Mouse (Mus musculus): ENCODE measurements around the gene Serpinf2.

Gene Serpinf2

DNA sequence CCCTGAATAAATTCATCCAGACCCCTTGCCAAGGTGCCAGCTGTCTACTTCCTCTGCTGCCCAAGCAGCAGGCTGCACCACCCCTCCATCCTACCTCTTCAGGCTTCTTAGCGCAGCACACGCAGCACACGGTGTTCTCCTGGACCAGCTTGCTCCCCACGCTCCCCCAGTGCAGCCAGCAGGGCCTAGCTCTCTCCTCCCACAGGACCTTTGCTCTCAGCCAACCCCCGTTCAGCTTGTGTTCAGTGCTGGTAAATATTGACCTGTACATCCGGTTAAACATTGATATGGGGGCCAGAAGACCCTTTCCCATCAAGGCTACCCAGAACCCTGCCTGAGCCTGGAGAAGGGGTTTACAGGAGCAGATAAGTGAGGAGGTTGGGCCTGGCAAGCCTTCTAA lies at the start of gene Serpinf2:
Serpinf2 (minus strand) TSS at position 229 of the 400 bp plus-strand sequence.
- peak; percentile 70 for DNase-seq

DNA sequence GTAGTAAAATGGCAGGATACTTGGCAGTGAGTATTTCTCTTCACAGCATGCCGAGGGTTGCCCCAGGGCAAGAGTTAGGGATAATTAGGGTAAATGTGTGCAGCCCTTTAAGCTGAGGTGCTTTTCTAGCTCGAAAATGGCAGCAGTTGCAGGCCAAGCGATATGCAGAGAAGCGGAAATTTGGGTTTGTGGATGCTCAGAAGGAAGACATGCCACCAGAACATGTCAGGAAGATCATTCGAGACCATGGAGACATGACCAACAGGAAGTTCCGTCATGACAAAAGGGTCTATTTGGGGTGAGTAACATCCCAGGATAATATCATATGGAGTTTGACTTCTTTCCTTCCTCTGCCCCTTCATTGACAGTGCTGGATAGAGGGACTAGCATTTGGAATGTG lies 48.1 kb upstream of the Serpinf2 start:
- no peak for DNase-seq

DNA sequence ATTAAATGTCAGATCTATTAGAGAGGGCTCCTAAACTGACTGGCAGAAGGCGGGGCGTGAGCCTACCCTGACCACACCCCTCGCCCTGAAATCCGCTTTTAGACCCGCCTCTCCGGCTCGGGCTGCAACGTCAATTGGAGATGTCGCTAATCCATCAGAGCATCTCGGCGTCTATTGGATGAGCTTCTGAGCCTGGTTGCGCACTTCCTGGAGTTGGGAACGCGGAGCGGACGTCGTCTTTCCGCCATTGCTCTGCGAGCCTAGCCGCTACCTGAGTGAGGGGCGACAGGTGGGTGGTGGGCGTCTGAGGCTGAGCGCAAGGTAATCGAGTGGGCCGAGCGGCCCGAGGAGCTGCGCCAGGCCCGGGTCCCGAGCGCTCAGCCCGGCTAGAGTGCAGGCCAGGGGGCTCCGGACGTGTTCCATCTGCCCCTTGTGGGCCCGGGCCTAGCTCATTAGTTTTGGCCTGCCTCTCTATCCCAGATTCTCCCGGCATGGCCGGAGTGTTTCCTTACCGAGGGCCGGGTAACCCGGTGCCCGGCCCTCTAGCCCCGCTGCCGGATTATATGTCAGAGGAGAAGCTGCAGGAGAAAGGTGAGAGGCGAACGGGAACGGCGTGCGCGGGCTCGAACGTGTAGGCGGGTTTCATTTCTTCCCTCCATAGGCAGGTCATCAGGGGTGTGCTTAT lies 47.4 kb upstream of the Serpinf2 start, which contains the start of gene Prpf8:
Prpf8 (plus strand) TSS at position 216 of the 685 bp plus-strand sequence.
- peak; percentile 98 for DNase-seq

DNA sequence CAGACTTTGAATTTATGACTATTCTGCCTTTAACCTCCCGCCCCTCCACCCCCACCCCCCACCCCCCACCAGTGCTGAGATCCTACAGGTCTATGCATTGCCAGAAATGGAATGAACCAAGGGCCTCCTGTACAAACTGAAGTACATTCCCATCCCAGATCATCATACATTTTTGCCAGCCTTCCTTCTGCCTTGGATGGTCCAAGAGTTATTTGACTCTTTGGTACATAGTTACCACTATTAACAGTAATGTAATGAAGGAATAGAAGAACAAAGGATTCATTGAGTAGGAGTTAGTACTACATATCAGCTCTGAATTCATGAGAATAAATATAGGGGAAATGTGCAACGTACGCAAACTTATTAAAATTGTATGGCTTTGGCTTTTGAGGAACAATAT lies 46.8 kb upstream of the Serpinf2 start:
- no peak for DNase-seq

DNA sequence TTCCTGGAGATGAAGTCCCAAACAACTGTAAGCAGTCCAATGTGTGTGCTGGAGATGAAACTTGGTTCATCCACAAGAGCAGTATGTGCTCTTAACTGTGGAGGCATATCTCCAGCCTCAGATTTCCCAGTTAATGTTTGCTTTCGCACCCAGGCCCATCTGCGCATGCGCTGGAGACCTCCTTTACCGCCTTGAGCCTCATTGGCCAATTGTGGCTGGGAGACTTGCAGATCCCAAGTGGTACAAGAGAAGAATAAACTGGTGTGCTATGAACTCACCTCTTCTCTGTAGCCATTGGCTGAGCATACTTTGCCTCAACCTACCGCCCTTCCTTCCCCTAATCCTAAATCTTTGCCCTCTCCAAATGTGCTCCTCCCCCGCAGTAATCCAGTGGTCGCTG lies 34.0 kb upstream of the Serpinf2 start:
- DNase-seq = no peak

DNA sequence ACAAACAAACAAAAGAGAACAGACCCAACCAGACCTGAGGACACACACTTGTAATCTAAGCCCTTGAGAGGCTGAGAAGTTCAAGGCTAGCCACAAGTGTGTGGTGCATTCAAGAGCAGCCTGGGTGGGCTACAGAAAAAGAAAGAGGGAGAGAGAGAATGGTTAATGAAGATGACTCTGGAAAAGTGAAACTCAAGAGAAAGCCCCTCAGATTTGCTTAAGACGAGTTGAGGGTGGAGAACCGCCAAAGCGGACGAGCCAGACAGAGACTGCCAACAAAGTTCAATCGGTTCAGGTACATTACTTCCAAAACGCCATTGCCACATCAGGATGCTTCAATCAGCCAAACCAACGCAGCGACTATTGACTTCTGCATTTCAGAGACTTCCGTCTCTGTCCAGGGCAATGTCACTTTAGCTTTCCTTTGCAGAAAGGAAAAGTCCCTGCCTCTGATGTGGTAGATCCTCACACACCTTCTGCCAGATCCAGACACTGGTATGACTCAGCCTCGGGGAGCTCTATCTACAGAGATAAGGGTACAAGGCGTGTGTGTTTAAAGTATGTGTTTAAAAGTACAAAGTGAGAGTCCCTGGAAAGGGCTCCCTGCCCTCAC lies 33.2 kb upstream of the Serpinf2 start:
- DNase-seq = no peak

DNA sequence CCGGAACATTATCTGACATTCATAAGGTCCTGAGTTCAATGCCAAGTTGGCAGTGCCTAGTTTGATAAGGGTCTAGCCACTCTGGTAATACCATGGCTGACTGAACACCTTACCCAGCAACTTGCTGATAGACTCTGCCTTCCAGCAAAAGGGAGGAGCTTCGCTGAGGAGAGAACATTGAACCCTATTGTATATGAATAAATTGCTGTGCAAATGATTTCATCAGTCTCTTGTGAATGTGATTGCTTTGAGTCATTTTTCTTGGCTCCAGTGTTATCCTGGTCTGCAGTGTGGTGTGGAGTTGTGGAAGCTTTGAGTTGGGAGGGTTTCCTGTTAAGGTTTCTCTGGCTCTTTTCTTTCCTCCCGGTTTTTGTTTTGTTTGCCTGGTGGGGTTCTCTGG lies 31.3 kb upstream of the Serpinf2 start:
- no peak for DNase-seq

DNA sequence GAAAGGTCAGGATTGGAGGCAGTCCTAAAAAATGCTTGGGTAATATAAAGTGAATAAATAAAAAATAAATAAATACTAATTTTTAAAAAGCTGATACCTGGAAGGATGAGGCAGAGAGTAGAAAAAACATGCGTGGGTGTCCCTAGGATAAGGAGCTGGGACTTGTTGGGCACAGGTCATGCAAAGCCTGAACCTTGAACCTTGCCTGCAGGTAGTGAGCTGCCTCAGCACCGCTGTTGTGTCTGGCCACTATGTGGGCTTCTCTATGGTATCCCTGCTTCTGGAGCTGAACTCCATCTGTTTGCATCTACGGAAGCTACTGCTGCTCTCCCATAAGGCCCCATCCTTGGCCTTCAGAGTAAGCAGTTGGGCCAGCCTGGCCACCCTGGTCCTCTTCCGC lies 29.9 kb upstream of the Serpinf2 start:
- peak; percentile 6 for DNase-seq

DNA sequence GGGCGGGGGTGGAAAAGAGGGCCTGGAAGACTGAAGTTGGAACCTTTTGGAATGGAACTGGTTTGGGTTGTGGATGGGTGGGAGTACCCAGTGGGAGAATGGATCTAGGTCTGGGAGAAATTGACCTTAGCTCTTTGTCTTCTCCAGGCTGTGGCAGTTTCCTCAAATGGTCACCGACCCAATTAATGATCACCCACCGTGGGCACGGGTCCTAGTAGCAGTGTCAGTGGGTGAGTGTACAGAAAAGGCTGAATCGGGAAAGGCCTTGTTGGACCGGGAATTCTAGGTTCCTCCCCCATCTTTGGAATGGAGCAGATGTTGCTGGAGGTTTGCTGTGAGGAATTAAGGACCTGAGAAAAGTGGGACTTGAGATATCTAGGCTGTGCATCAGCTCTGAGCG lies 29.0 kb upstream of the Serpinf2 start:
- DNase-seq = no peak

DNA sequence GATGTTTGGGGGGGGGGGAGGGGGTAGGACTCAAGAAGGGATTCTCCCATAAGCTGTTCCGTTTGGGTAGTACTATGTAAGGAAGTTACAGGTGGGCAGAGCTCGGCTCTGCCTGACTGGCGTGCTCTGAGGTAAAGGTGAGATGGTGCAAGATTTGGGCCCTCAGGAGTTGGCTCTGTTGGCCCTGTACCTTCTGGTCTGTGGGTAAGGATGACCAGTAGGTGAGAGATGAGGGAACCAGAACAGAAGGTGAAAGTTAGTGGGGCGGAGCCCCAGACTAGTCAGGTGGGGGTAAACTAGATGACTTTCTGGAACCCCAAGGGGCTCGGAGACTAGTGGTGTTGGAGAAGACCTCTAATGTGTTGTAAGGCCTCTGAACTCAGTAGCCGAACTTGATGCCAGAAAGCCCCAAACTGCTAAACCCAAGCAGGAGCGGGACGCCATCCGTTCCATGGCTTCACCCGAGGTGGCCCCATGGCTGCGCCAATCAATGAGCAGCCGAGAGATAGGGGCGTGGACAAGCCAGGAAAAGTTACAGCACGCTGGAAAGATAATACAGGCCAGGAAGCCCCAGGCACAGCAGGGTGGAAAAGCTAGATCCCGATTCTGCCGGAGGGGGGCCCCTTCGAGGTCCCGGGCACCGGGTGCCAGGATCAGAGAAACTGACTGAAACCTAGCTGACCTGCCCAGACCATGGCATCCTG lies 28.3 kb upstream of the Serpinf2 start:
- DNase-seq = peak; percentile 61

DNA sequence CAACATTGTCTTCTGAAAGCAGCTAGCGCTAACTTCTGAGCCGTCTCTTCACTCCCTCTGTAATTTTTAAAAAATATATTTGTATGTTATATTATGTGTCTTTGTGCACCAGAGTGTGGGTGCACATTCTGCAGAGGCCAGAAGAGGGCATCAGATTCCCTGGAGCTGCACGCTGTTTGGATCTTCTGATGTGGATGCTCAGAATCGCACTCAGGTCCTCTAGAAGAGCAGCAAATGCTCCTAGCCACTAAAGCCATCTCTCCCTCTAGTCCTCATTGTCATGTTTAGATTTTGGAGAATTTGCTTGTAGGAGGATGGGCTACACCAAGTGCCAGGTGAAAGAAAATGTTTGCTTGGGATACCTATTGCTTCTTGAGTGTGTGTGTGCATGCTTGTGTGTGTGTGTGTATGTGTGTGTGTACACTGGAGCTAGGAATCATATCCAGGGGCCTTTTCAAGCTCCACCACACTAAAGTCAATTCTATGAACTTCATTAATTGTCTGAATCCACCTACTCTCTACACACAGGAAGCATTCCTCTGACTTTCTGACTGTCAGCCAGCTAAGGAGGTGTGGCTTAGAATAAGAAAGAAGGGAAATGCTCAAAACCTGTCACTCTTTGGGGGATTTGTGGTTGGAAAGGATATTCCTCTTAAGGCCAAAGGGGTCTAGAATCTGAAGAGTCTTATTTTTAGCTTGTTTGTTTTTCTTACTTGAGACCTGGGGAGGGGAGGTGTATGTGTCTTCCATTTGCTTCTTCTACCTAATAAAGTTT lies 27.5 kb upstream of the Serpinf2 start:
- DNase-seq = no peak

DNA sequence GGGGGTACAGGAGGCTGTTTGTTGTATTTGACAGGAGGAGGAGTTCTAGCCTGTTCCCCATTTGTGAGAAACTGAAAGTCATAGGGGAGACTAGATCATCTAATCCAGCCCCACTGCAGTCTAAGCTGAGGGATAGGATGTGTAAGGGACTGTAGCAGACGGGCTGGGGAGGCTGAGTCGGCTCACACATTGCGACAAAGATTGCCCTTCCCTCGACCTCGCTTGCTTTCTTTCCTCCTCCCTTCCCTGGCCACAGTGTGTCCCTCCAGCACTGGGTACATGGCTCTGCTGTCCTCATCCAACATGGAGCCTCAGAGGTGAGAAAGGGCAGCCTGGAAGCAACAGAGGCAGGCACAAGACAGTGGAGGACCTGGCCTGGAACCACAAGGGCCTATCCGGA lies 25.7 kb upstream of the Serpinf2 start:
- DNase-seq = no peak

DNA sequence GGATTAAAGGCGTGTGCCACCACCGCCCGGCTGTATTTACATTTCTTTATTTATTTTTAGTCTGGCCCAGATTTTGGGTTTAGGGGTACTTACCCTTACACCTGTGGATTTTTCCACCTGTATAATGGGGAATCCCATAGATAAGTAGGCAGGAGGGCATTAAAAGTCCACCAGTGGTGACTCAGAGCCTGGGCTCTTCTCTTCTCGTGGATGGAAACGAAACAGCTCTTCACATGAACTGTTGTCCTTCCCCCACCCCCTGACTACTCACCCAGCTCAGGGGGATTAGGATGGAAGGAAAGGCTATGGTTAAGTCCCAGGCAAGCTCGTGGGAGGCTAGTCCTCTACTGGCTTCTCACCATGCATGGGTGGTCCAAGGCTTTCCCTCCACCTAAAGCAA lies 25.0 kb upstream of the Serpinf2 start:
- no peak for DNase-seq

DNA sequence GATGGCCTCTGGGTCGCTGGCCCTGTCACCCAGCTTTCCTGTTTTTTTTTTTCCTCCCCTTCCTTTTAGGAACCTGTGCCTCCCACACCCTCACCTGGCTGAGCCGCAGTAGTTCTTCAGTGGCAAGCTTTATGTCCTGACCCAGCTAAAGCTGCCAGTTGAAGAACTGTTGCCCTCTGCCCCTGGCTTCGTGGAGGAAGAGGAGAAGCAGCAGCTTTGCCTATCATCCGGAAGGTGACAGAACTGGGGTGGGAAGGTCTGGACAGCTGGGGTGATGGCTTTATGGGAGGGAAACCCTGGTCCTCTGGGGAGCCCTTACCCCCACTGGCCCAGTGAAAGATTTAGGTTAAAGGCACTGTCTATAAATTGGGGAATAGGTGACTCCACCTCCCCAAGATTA lies 24.2 kb upstream of the Serpinf2 start:
- no peak for DNase-seq

DNA sequence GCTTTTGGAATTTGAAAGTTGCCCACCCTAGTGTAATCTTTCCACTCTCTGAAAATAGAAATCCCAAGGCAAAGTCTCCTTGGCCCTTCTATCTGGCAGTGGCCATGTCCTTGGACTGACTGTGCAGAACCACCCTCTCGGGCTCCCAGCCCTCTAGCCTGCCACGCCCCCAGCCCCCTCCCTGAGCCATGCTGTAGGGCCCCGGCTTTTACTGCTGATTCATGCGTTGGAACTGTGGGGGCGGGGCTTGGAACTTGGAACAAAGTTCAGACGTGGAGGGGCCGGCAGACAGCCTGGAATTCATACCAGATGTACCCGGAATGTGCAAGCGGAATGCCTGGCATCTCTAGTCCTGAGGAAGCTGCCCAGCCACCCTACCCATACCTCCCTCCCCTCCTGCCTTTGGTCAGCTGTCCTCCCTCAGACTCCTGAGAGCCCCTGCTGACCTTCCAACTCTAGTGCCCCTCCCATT lies 23.5 kb upstream of the Serpinf2 start:
- DNase-seq = peak; percentile 95

DNA sequence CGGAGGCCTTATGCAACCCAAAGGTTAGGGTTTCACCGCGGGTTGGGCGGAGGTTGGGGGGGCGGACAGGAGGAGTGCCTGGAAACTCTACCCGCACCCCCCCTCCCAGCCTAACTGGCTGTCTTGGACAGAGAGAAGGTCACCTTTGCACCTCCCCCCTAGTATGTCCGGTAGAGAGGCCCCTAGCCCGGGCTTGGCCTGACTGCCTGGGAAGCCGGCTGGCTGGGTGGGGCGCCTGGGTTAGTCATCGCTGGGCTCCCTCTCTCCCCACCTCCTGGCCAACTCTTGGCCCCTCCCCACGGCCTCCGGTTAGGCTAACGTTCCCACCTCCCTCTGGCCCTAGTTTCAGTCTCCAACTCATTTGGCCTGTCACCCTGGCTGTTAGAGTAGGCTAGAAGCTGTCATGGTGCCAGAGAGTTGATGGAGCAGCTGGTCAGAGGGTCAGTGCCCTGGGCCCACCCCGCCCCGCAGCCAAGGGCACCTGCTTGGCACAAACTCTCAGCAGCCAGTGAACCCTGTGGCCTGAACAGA lies 22.9 kb upstream of the Serpinf2 start:
- peak; percentile 88 for DNase-seq

DNA sequence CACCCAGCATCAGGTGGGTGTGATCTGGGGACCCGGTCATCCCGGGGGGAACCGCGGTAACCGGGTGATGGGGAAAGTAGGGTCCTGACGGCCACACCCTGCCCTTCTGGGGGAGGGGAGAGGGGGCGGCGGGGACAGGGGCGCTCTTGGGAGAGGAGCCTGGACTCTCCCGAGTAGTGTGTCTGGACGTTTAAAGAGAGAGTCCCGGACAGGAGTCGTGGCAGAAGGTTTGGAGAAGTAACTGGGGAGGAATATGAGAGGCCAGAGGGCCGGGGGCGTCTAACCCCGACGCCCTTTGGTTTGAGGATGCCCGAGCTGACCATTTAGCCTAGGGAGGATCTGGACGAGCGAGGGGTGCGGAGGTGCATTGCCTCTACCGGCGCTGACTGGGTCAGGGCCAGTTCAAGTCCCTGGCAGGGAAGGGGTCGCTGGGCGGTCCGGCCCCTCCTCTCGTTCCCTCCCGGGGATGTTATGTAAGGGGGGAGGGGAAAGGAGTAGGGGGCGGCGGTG lies 22.4 kb upstream of the Serpinf2 start:
- no peak for DNase-seq

DNA sequence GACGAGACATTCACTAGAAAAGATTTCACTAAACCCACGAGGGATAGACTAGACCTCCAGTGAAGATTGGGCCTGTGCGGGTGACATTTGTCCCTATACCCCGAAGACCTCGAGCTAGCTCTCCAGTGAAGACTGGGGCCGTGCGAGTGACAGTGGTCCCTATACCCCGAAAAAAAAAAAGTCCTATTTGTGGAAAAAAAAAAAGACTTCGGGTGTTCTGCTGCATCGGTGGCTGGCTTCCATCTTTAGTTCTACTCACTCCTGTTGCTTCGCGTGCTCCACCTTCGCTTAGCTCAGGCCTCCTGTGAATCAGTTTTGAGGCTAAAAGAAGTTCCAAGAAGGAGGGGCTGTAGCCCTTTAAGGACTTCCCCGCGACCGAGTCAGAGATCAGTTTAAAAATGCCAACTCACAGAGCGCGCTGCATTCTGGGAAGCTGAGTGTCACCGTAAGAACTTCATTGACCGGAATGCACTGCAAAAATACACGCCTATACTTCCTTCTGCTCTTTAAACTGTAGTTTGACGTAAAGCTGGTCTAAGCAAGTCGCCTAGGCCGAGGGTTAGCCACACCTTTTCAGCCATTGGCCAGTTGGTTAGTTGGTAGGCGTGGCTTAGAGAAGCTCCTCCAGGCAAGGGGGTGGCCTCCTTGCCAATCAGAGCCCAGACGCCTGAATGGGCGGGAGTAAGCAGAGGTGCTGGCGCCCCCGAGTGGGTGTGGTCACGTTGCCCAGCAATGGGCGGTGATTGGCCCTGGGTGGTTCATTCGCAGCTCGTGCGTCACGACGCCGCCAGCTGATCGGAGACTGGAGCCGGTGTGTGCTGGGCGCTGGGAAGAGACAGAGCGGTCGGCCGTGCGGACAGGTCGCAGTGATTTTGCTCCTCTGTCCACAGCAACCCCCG lies 21.7 kb upstream of the Serpinf2 start, which contains the start of gene Tlcd2:
Tlcd2 (plus strand) TSS at position 872 of the 899 bp plus-strand sequence.
- peak; percentile 99 for DNase-seq

DNA sequence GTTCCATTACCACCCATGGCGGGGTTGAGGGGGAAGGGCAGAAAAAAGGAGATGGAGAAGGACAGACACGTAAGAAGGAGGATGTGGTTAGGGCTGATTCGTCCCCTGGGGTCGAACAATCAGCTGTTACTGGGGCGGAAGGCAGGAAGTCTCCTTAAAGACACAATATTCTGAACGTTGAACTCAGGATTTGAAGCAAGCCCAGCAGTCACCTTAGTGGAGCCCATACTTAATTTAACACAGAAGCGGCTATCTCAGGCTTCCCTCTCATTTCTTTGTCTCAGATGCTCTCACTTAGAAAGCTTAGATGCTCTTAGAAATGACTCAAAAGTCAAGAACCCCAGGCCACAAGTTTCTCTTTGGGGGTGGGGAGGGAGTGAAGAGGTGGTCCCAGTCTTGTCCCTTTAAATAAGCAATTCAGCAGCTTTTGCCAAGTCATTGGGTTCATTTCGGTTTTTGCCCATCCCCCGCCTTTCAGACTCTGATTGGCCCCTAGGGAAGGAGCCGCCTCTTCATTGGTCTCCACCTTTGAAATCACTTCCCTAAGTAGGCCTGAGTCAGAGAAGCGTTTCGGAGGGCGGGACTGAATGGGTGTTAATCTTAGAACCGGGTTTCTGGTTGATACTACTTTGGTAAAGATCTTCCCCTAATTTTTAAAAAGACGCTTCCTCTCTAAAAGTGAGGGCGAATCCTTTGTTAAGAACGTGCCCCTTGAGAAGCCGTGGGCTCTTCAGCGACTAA lies 20.9 kb upstream of the Serpinf2 start:
- peak; percentile 91 for DNase-seq

DNA sequence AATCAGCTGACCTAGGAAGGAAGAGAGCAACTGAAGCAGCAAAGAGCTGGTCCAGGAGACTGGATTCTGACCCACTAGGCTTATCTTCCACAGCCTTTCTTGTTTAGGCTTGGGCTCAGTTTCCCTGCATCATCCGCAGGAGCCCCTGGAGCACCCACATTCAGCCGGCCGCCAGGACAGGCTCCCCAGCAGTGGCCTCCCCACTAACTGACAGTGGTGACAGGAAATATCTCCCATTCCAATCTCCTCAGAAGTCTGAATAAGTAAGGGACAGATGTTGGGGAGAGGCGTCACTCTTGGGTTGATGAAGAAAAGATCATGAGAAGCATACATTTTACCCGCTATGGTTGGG lies 20.3 kb upstream of the Serpinf2 start:
- DNase-seq = no peak

Data from kidney, adult 18-20 months (tissue).